Mouse (Mus musculus) thymus, postnatal 36 days (tissue): Measurements from ENCODE around the gene Ppp6r1.

Source experiments
- DNase-seq, 2 experiments: peaks; one replicate each; pipeline ENCODE4 v3.0.0; 2022; ENCODE audit warnings: mixed read lengths in 2 of 2

The Ppp6r1 gene

DNA sequence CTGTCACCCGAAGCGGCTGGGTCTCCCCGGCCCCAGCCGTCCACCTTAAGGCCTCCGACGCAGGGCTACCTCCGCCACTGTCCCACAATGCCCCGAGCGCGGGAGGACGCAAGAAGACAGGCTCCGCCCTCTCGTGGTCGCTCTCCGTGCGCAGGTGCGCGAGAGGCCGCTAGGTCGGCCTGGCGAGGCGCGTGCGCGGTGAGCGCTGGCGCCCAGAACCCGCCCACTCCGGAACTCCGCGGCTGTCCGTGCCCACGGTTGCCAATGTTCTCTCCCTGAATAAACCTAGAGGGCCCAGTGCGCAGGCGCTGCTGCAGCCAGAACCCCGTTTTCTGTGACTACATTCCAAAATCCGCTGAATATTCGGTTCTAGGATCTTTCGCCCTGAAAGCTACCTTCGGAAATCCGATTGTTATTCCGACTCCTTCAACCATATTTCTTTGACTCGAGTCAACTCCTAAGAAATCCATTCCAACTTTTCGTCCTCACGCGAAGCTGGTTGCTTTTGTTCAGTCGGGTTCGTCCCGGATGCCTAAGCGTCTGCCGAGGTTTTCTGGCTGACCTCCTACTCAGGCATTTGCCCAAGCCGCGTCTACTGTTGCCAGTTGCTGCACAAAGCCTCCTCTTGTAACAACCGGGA, at the start of gene Ppp6r1:
Gene Ppp6r1 (minus strand): TSS at position 108 of the 640 bp plus-strand sequence.
- peak; percentile 96 to 98 for DNase-seq

DNA sequence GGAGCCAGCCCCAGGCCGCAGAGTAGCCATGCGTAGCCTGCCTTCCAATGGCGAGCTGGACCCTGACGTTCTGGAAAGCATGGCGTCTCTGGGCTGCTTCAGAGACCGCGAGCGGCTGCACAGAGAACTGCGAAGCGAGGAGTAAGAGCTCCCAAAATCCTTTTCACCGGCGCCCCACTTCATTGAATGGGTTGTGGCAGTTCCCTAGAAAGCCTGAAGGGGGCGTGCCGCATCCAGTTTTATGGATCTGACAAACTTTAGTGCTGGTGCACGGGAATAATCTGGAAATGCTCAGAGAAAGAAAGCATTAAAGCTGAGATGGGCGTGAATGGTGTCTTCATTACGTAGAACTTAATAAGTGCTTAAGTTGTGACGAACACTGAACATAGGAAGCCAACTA, 46.3 kb upstream of the Ppp6r1 start:
- no peak for DNase-seq

DNA sequence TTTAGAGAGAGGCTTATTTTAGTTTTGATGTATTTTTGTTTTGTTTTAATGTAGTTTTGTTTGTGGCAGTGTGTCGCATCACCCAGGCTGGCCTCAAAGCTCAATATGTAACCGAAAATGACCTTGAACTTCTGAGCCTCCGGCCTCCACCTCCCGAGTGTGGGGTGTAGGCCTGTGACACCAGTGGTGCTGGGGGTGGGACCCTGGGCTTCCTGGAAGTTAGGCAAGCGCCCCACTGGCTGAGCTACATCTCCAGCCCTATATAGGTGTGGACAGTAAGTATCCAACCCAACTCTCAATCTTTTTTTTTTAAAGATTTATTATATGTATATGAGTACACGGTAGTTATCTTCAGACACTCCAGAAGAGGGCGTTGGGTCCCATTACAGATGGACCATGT, 44.4 kb upstream of the Ppp6r1 start:
- no peak for DNase-seq

DNA sequence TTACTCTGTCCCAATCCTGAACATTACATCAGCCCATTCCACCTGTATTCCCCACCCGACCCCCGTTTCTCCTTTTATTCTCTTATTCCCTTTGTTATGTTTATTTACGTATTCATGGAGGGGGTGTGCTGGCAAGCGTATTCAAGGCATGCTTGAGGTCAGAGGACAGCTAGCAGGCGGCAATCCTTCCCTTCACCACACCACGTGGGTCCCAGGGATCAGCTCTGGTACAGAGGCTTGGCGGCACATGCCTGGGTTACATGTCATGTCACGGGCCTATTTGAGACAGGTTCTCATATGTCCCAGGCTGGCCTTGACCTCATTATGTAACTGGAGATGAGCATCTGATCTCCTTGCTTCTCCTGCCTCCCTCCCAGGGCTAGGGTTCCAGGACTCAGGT, 43.5 kb upstream of the Ppp6r1 start:
- DNase-seq, result no peak

DNA sequence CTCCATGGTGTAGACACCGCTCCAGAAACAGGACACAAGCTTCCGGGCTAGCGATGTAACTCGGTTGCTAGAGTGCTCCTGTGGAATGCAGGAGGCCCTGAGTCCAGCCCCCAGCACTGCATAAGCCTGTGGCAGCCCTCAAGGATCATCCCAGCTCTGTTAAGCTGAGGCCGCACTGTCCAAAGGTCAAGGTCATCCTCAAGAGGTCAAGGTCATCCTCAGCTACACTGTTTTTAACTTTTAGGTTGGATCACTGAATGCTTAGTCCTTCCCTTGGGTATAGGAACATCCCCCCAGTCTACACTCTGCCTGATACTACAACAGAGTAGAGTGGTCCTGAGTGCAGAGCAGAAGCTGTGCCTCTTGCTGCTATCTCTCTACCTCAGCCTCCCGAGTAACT, 34.2 kb upstream of the Ppp6r1 start:
- DNase-seq, result no peak

DNA sequence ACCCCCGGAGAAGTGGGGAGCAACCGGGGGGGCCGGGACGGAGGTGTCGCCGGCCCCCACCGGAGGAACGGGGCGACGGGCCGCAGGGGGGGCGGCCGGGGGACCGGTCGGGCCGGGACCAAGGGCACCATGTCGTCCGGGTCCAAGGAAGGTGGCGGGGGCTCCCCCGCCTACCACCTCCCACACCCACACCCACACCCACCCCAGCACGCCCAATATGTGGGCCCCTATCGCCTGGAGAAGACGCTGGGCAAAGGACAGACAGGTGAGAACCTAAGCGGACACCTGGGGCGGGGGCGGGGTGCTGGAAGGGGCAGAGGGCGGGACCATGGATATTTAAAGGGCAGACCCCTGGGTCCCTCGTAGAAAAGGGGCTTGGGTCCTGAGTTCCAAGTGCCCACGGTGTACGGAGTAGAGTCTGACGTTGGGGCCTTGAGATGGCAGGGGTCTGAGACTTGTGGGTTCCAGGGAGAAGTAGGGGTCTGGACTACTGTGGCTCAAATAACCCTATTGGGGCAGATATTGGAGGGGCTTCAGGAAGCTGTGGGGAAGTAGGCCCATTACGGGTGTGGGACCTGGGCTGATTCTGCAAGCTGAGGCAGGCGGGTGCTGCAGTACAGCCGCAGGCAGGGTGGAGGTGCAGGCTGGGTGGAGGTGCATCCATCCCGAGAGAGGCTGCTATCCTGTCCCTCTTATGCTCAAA, 32.3 kb upstream of the Ppp6r1 start:
- peak in 1 of 2 experiments; percentile 18 for DNase-seq

DNA sequence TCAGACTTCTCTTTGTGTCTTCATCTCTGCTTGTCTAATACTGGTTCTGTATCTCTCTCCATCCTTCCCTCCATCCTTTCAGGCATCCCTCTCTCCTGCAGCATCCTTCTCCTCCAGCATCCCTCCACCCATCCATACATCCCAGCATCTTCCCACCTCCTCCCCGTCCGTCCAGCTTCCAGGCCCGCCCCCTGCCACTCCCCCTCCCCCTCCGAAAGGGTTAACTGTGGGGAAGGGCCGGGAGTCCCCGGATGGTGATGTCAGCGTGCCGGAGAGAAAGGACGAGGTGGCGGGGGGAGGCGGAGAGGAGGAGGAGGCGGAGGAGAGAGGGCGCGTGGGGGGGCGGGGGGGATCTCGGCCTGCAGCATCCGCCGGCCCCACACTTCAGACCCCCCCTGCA, 31.6 kb upstream of the Ppp6r1 start, which contains the start of gene Brsk1:
Gene Brsk1 (plus strand): TSS at position 218 of the 400 bp plus-strand sequence.
- peak in 1 of 2 experiments; percentile 47 for DNase-seq

DNA sequence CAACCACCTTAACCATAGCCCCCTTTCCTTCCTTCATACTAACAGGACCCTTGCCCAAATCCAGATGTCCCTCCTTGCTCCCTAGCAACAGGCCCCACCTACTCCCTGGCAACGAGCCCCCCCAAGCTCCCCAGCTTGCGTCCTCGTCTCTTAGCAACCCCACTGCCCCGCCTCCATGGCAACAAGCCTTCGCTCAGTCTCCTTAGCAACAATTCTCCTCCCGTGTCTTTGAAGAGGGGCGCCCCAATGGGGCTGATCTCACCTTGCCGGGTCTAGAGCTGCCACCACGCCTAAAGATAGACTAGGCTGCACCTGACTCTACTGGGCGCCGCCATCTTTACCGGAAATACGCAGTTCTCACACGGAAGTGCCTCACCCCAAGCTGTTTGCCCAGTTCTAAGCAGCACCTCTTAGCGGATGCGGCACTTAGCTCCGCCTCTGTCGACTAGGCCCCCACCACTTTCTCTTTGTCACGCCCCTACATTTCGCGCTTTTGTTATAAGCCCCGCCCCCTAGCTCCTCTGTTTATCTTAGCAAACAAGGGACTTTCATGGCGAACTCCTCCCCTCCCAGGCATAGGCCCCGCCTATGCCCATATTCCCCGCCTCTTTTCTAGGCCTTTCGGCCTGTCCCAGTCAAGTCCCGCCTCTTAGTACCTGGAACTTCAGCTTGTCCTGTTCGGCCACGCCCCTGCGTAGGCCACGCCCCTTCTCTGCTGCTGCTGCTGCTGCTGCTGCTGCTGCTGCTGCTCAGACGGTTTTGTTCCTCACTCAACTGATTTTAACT, 26.0 kb upstream of the Ppp6r1 start, which contains the start of gene Hspbp1:
Gene Hspbp1 (minus strand): TSS at position 437 of the 786 bp plus-strand sequence.
- peak; percentile 94 to 96 for DNase-seq

DNA sequence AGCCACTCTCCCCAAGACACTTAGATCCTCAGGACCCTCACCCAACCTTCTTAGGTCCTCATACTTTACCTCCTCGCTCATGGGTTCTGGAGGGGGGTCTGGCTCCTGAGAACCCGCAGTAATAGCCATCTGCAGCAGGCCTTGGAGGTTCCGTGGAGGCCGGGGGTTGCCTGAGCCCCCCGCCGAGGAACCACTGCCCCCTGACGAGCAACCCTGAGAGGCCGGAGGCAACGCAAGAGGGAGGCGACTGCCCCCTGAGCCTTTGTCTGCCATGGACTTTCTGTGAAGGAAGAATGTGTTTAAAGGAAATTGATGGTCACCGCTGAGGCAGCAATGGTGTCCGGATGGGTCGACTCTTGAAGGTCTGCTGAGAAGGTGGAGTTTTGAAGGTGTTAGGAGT, 25.4 kb upstream of the Ppp6r1 start:
- DNase-seq, result peak in 1 of 2 experiments; percentile 35

DNA sequence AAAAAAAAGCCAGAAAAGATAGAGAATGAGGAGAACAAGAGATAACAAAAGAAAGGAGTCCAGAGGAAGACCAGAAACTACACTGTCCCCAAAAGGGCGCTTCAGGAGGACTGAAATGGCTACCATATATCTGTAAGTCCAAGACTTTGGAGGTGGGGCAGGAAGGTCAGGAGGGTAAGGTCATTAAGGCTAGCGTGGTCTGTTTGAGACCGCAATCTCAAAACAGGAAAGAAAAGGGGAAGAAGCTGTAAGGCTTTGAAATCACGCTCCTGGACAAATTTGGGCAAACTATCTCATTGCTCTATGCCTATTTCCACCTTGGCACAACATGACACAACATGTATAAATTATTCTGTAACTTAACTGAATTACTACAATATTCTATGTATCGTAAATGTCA, 24.5 kb upstream of the Ppp6r1 start:
- DNase-seq, result no peak

DNA sequence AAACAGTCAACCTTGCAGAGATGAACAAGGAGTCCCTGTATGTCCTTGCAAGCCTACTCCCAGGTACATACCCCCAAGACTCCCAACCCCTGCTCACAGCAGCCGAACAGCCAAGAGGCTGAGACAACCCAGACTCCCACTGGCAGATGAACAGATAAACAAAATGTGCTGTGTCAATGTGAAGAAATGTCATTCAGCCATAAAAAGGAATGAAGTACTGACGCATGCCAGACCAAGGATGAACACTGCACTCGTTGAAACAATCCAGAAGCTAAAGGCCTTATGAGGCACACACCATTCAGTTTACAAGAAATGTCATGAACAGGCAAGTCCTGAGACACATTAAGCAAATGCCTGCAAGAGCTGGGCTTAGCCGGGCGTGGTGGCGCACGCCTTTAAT, 16.4 kb upstream of the Ppp6r1 start:
- DNase-seq, result no peak

DNA sequence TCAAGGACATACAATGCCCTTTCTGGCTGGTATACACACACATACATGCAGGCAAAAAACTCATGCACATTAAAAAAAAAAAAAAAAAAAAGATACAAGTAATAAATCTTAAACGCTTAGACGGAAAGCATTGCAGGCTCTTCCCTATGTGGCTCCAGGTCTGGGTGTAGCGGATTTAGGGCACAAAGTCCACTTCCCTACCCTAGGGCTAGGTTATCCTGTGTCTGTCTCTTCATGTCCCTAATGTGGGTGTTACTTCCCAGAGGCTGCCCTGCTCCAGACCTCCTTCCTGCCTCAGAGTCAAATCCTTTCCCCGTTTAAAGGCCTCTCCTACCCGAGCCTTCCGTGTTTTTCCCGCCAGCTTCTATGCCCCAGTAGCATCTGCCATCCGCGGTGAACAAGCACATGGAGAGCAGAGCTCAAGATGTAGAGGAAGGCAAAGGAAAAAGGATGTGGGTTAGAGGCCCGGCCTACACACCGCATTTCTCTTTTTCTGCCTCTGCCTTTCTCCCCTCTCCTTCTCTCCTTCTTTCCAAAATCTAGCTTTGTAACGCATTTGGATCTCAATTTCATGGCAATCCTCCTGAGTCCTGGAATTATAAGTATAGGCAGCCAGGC, 15.4 kb upstream of the Ppp6r1 start:
- DNase-seq, result peak; percentile 30 to 44

DNA sequence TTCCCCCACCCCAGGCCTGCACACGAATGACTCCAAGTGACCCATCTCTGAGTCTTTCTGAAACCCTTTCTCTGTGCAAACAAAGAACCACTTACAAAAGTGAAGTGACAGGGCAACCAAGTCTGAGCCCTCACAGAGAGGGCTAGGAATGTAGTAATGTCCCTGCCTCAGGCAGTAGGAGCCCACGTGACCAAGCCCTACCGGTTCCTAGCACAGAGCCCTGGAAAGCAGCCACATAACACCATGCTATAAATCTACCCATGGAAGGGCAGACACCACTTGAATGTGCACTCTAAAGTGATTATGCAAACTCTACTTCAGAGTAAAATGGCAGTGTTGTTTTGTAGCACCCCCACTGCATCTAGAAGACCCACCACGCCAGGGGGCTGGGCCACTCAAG, 13.1 kb upstream of the Ppp6r1 start:
- DNase-seq, result no peak

DNA sequence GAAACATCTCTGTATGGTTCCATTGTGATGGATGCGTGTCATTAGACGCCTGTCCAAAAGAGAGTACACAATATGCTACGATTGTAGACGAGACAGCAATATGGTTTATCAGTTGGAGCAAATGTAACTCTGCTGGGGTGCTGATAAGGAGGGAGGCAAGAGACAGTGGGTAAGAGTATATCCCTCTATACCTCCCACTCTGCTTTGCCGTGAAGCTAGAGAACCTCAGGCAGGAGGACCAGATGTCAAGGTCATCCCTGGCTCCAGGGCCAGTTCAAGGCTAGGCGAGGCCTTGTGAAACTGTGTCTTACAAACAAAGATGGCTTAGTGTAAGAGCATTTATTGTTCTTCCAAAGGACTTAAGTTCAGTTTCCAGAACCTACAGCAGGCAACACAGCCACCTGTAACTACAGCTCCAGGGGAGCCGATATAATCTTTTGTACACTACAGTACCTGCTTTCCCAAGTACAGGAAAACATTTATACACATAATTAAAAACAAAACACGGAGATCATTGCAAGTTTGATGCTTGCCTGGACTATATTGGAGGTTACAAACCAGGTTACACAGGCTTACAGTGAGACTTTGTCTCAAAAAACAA, 11.9 kb upstream of the Ppp6r1 start:
- DNase-seq, result no peak

DNA sequence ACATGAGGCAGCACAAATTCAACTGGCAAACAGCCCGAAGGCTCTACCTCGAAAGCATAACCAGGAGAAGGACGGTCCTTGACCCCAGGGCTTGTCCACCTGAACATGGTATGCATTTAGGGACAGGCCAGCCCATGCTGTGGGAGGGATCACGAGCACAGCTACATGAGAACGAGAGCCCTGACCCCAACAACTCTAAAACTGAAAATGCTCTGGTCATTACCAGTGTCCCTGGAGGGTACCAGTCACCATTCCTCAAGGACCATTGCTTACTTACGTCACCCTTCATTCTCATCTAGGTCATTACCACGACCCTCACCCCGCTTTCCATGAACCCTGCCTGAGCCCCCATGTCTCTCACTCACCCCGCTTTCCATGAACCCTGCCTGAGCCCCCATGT, 10.3 kb upstream of the Ppp6r1 start:
- DNase-seq, result no peak

DNA sequence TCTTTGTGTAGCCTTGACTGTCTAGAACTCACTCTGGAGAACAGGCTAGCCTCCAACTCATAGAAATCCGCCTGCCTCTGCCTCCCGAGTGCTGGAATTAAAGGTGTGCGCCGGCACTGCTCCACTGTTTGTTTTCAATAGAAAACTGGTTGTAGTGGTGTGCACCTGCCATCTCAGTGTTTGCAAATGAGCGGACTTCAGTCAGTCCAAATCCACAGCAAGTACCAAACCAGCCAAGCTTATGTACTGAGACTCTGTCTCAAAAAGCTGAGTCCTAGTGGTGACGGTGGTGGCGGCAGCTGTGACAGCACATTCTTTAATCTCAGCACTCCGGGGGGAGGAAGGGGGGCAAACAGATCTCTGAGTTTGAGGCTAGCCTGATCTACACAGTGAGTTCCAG, 9.7 kb upstream of the Ppp6r1 start:
- no peak for DNase-seq

DNA sequence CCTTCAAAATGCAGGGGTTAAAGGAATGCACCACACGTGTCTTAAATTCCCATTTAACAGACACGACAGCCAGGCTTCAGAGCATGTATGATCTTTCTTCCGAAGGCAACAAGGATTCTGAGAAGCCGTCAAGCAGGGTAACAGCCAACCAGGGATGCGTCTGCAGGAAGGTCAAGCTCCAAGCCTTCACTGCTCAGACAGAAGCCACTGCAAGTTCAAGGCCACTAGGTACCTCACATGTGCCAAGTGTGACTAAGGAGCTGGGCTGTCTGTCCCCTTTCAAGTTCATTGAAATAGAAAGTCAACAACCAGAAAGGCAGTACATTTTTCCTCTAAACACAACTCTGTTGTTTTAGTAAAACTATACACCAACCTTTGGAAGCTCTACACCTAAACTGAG, 8.1 kb upstream of the Ppp6r1 start:
- no peak for DNase-seq

DNA sequence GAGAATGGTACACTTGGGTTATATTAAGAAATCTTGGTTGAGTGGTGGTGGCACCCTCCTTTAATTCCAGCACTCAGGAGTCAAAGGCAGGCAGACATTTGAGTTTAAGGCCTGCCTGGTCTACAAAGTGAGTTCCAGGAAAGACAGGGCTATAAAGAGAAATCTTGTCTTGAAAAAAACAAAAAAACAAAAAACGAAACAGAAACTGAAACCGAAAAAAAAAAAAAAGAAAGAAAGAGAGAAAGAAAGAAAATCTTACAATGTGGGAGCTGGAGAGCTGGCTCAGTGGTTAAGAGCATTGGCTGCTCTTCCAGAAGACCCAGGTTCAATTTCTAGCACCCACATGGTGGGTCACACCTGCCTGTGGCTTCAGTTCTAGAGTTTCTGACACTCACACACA, 4.9 kb upstream of the Ppp6r1 start:
- no peak for DNase-seq

DNA sequence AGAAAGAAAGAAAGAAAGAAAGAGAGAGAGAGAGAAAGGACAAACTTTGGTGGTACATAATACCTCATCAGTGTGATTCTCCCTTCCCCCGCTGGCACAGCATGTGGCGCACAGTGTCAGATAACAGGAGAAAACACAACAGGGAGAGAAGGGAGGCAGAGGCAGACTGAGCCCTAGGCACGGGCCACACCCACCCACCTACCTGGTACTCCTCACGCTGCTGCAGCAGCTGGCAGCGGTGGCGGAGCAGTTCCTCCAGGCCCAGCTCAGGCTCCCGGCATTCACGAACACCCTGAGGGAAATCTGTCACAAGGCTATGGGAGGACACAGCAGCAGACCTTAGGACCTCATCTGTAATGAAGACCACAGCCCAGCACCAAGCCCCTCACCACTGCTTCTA, 4.4 kb upstream of the Ppp6r1 start:
- no peak for DNase-seq

DNA sequence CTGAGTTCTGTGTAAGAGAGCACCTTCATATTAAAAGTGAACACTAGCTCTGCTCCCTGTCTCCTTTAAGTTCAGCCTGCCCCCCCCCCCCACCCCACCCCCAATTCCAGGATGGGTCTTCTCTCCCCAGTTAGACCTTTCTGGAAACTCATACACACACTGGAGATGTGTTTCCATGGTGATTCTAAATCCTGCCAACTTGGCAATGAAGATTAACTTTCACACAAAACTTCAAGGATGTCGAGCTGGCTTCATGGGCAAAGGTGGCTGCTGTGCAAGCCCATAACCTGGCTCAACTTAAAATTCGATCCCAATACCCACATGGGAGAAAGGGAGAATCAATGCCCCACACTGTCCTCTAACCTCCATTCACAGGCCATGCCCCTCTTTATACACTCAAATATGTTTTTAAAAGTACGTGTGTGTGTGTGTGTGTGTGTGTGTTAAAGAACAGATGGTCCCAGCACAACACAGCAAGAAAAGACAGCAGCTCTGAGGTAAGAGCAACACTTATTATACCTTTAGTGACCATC, 1.2 kb upstream of the Ppp6r1 start:
- DNase-seq, result no peak

DNA sequence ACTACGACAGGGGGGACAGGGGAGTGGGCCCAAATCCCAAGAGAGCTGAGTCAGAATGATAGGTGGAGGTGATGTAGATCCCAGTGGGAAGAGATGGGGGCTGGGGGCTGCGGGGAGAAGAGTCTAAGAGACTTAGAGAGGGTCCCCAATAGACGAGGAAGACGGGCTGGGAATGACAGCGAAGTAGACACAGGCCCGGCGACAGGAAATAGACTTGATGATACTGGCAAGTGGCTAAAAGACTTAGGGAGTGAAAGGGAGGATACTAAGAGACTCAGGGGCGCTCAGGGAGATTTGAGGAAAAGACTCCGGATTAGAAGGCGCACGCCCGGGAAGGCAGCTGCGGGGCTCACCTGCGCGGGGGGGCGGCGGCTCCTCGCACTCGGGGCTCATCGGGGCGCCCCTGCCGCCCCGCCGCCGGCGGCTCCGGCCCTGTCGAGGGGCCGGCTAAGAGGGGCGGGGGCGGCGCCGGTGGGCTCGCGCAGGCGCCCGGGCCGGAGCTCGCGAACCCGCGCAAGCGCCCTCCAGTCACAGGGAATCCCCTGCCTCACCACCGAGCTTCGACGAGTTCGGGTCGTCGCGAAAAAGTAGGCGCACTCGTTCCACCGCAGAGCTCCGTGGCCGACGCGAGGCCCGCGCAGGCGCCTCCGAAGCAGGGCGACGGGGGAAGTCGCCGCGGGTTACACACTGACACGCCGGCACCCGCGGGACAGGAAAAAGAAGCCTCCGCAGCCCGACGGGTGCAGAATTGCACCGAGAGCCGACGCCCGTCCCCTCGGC, 501 bp downstream of the Ppp6r1 start:
- DNase-seq, result peak in 1 of 2 experiments; percentile 62
